Mouse (Mus musculus) adrenal gland, postnatal 14 days (tissue): Measurements from ENCODE around the gene Neurog2. TPM values are rescaled to one million over a fixed set of nuclear protein-coding genes. Genes with fewer than 3 reads are reported as not detected.

Experiments
- DNase-seq: peaks from one replicate; pipeline ENCODE4 v3.0.0; 2021; ENCODE audit warnings: mixed read lengths
- long read RNA-seq, 2 experiments: library from polyadenylated mRNA; stranded (forward); transcript quantifications; one replicate each; pipeline ENCODE4 v2.0.0; 2021
- total RNA-seq: library from RNA; stranded (reverse); gene quantifications from 2 replicates; pipeline ENCODE4 v1.2.3, GENCODE M21; 2021

Gene Neurog2
- total RNA-seq = not detected in 2 replicates
- long read RNA-seq, experiment 1 = 0 reads
- long read RNA-seq, experiment 2 = 0 reads

GRCm38 (mm10) chr3:127633080-127634032 is at the start of gene Neurog2:
TSS of gene Neurog2 (plus strand) at chr3:127633135.
- peak; percentile 26 for DNase-seq

GRCm38 (mm10) chr3:127597136-127597535 is 35.8 kb upstream of the Neurog2 start:
- DNase-seq = no peak

GRCm38 (mm10) chr3:127608109-127608508 is 24.8 kb upstream of the Neurog2 start:
- DNase-seq = no peak

GRCm38 (mm10) chr3:127625296-127625695 is 7.6 kb upstream of the Neurog2 start:
- peak; percentile 83 for DNase-seq

GRCm38 (mm10) chr3:127625701-127626399 is 7.1 kb upstream of the Neurog2 start:
- DNase-seq = no peak

- no peak for DNase-seq
Measured at GRCm38 (mm10) chr3:127626524-127626923, 6.4 kb upstream of the Neurog2 start.

GRCm38 (mm10) chr3:127627151-127627955 is 5.6 kb upstream of the Neurog2 start:
- DNase-seq = no peak

- DNase-seq = no peak
Measured at GRCm38 (mm10) chr3:127627956-127628310, 5.0 kb upstream of the Neurog2 start.

GRCm38 (mm10) chr3:127628311-127629184 is 4.4 kb upstream of the Neurog2 start:
- no peak for DNase-seq

- no peak for DNase-seq
Measured at GRCm38 (mm10) chr3:127630190-127630589, 2.7 kb upstream of the Neurog2 start.

GRCm38 (mm10) chr3:127630735-127631372 is 2.1 kb upstream of the Neurog2 start:
- no peak for DNase-seq

- DNase-seq = no peak
Measured at GRCm38 (mm10) chr3:127631582-127631981, 1.4 kb upstream of the Neurog2 start.

GRCm38 (mm10) chr3:127632531-127632930 is 404 bp upstream of the Neurog2 start:
- DNase-seq = peak; percentile 42

- DNase-seq = peak; percentile 84
Measured at GRCm38 (mm10) chr3:127634101-127634983, 1.4 kb downstream of the Neurog2 start.

GRCm38 (mm10) chr3:127634984-127635349 is 2.0 kb downstream of the Neurog2 start:
- DNase-seq = no peak

GRCm38 (mm10) chr3:127639875-127640761 is 7.2 kb downstream of the Neurog2 start:
- peak; percentile 56 for DNase-seq

- no peak for DNase-seq
Measured at GRCm38 (mm10) chr3:127640762-127641700, 8.1 kb downstream of the Neurog2 start.

GRCm38 (mm10) chr3:127642211-127642610 is 9.3 kb downstream of the Neurog2 start:
- no peak for DNase-seq
